Mouse (Mus musculus): Measurements from ENCODE around the gene Arid1a.
"Not testable (repeated sequence)": the region's sequence is repeated elsewhere in the genome, so short reads cannot be mapped to it uniquely, and the experiment has no call there.

The Arid1a gene

GRCm38 (mm10) chr4:133651986-133652385 is 104.6 kb downstream of the Arid1a start:
- DNase-seq (ENCODE audit: low spot score) = no peak

GRCm38 (mm10) chr4:133651445-133651844 is 105.1 kb downstream of the Arid1a start:
- DNase-seq (ENCODE audit: low spot score) = no peak

GRCm38 (mm10) chr4:133649989-133650699 is 106.4 kb downstream of the Arid1a start, which contains the start of gene Zdhhc18:
Gene Zdhhc18 (minus strand): TSS chr4:133650154.
- DNase-seq (ENCODE audit: low spot score) = peak; percentile 72

GRCm38 (mm10) chr4:133649464-133649863 is 107.1 kb downstream of the Arid1a start:
- not testable (repeated sequence) for DNase-seq (ENCODE audit: low spot score)

- DNase-seq (ENCODE audit: low spot score) = no peak
Observed at GRCm38 (mm10) chr4:133645680-133646079, 110.9 kb downstream of the Arid1a start.

- DNase-seq (ENCODE audit: low spot score) = no peak
Observed at GRCm38 (mm10) chr4:133645195-133645594, 111.4 kb downstream of the Arid1a start.

GRCm38 (mm10) chr4:133634043-133634410 is 122.5 kb downstream of the Arid1a start:
- no peak for DNase-seq (ENCODE audit: low spot score)

- peak; percentile 93 for DNase-seq (ENCODE audit: low spot score)
Observed at GRCm38 (mm10) chr4:133633332-133634042, 123.1 kb downstream of the Arid1a start.

GRCm38 (mm10) chr4:133632483-133633327 is 123.9 kb downstream of the Arid1a start:
- peak; percentile 31 for DNase-seq (ENCODE audit: low spot score)

- DNase-seq (ENCODE audit: low spot score) = no peak
Observed at GRCm38 (mm10) chr4:133631769-133632411, 124.7 kb downstream of the Arid1a start.

- DNase-seq (ENCODE audit: low spot score) = no peak
Observed at GRCm38 (mm10) chr4:133631071-133631768, 125.3 kb downstream of the Arid1a start.

GRCm38 (mm10) chr4:133630326-133630920 is 126.1 kb downstream of the Arid1a start:
- no peak for DNase-seq (ENCODE audit: low spot score)

- no peak for DNase-seq (ENCODE audit: low spot score)
Observed at GRCm38 (mm10) chr4:133629191-133629590, 127.4 kb downstream of the Arid1a start.

All from urinary bladder, postnatal 25 days (tissue).